Mouse (Mus musculus) NIH3T3 (cell line): ENCODE results near the gene Caskin2.

Experiments used
- DNase-seq: peaks from one replicate; pipeline ENCODE4 v3.0.0-alpha.2; 2012; ENCODE audit warnings: low read depth

Caskin2 gene

GRCm38 (mm10) chr11:115806154-115806553 lies 7.3 kb downstream of the Caskin2 start:
- no peak for DNase-seq

GRCm38 (mm10) chr11:115805005-115805404 lies 8.4 kb downstream of the Caskin2 start:
- DNase-seq: no peak

GRCm38 (mm10) chr11:115803072-115803709 lies 10.2 kb downstream of the Caskin2 start:
- no peak for DNase-seq

GRCm38 (mm10) chr11:115800981-115801380 lies 12.5 kb downstream of the Caskin2 start:
- no peak for DNase-seq

- DNase-seq: no peak
Observed at GRCm38 (mm10) chr11:115797665-115798064, 15.8 kb downstream of the Caskin2 start.

- no peak for DNase-seq
Observed at GRCm38 (mm10) chr11:115796898-115797297, 16.5 kb downstream of the Caskin2 start.

GRCm38 (mm10) chr11:115792353-115792752 lies 21.1 kb downstream of the Caskin2 start:
- no peak for DNase-seq

GRCm38 (mm10) chr11:115791919-115792318 lies 21.5 kb downstream of the Caskin2 start:
- no peak for DNase-seq

- DNase-seq: no peak
Observed at GRCm38 (mm10) chr11:115789787-115790186, 23.7 kb downstream of the Caskin2 start.

GRCm38 (mm10) chr11:115786473-115786872 lies 27.0 kb downstream of the Caskin2 start:
- DNase-seq: peak; percentile 29

- DNase-seq: no peak
Observed at GRCm38 (mm10) chr11:115780141-115781070, 33.0 kb downstream of the Caskin2 start.

GRCm38 (mm10) chr11:115779038-115779571 lies 34.3 kb downstream of the Caskin2 start:
- DNase-seq: no peak

GRCm38 (mm10) chr11:115777487-115778335 lies 35.7 kb downstream of the Caskin2 start:
- no peak for DNase-seq

- DNase-seq: no peak
Observed at GRCm38 (mm10) chr11:115776954-115777353, 36.5 kb downstream of the Caskin2 start.

GRCm38 (mm10) chr11:115775821-115776665 lies 37.4 kb downstream of the Caskin2 start:
- DNase-seq: peak; percentile 68

- no peak for DNase-seq
Observed at GRCm38 (mm10) chr11:115774653-115775052, 38.8 kb downstream of the Caskin2 start.

GRCm38 (mm10) chr11:115768896-115769295 lies 44.5 kb downstream of the Caskin2 start:
- no peak for DNase-seq

- DNase-seq: no peak
Observed at GRCm38 (mm10) chr11:115766981-115767380, 46.5 kb downstream of the Caskin2 start.

GRCm38 (mm10) chr11:115766356-115766943 lies 47.0 kb downstream of the Caskin2 start:
- DNase-seq: no peak

GRCm38 (mm10) chr11:115765607-115766141 lies 47.8 kb downstream of the Caskin2 start:
- no peak for DNase-seq
